Mouse (Mus musculus) right cerebral cortex, adult 2 months (tissue): ENCODE data around the gene Caln1.

Experiments
- DNase-seq, 2 experiments: peaks; one replicate each; pipeline ENCODE4 v3.0.0; 2021 to 2022; ENCODE audit warnings: low spot score in 2 of 2

Gene Caln1

DNA sequence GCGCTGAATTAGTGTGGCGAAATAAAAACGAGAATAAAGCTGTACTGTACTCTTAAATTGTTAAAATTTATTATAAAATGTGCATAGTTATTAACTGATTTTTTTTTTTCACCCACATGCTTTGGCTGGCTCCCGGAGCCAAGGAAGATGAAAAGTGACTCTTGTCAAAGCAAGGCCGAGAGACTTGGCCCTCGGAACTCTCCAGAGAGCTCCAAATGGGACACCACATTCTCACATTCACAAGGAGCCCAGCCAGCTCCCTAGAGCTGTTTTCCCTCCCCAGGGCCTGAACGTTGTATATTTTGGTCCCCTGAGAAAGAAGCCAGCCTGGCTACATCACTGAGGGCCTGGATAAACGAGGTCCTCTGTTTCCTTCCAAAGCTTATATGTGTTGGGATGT lies 25.1 kb downstream of the Caln1 start:
- no peak for DNase-seq

DNA sequence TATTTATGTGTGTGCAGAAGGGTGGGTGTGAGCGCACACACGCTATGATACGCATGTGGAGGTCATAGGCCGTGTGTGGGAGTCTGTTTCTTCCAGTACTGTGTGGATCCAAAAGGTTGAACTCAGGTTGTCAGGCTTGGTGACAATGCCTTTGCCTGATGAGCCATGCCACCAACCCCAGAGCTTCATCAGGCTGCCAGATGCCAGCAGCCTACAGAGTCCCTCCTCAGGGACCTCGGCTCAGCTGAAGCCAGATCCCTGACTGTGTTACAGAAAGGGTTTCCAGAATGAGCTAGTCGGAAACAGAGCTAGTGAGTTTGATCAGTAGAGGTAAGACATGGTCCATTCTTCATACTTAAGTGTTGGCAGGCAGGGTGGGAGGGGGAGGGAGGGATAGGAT lies 25.9 kb downstream of the Caln1 start:
- no peak for DNase-seq

GRCm38 (mm10) chr5:130400136-130400917 lies 31.1 kb downstream of the Caln1 start:
- no peak for DNase-seq

GRCm38 (mm10) chr5:130405201-130405600 lies 35.9 kb downstream of the Caln1 start:
- peak; percentile 62 to 66 for DNase-seq

DNA sequence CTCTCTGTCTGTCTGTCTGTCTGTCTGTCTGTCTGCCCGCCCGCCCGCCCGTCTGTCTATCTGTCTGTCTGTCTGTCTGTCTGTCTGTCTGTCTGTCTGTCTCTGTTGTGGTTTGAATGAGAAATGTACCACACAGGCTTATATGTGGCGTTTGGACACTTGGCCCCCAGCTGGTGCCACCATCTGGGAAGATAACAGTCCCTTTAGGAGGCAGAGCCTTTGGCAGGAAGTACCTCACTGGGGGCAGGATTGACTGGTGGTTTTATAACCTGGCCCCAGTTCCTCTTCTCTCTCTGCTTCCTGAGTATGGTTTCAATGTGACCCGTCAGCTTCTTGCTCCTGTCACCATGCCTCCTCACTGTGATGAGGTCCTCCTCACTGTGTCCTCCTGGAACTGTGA lies 40.5 kb downstream of the Caln1 start:
- no peak for DNase-seq

DNA sequence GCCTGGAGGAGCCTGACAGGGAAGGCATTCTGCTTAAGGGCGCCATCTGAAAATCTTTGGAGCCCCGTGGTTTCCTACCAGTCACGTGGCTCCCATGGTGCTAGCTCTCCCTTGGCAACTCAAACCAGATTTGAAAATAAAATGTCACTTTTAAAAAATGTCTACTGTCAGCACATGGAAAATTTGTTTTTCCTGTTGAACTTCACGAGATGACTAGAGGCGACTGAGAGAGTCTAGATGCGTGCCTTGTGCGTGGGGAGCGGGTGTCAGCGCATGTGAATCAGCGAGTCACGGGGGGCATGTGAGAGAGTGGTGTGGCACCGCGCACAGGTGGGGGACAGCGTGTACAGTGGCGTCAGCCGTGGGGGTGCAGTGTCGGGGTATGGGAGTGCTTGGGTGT lies 42.3 kb downstream of the Caln1 start:
- peak; percentile 44 to 62 for DNase-seq

GRCm38 (mm10) chr5:130447438-130447837 lies 78.2 kb downstream of the Caln1 start:
- no peak for DNase-seq

DNA sequence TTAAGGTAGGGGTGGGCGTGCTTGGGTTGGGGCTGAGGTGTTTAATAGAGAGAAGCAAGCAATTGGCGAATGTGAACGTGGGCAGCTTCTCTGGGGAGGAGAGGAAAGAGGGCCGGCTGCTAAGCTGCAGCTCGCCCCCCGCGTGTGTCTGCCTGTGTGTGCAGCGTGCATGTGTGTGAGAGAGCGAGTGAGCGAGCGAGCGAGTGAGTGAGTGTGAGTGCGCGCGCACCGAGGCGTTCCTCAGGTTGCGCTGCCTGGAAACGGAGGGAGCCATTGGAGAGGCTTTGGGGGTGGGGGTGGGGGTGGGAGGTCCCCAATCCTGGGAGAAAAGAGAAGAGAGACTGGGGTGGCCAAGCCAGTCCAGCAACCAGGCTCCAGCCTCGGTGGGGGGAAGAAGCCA lies 79.2 kb downstream of the Caln1 start:
- peak; percentile 63 to 73 for DNase-seq

- peak; percentile 68 to 75 for DNase-seq
Observed at GRCm38 (mm10) chr5:130448931-130449856, 79.9 kb downstream of the Caln1 start.

DNA sequence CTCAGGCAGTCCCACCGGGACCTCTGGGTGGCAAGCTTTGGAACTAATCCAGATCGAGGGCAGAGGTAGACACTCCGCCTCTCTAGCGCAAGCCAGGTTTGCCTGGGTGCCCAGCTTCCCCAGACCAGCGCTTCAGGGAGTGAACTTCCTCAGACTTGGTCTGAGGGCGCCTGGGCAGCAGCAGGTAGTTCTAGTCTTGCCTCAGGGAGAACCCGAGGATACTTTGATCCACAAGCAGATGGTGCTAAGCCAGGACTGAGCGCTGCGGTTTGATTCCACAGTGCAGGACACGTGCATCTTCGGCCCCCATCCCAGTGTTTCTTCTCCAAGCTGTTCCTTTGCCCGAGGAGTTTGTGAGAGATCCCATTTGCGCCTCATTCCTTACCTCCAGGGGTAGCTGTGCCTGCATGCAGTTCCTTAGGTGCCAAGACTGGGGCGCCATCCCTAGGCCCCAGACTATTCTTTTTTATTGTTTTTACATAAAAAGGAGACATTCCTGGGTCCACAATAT lies 80.8 kb downstream of the Caln1 start:
- peak; percentile 43 for DNase-seq

DNA sequence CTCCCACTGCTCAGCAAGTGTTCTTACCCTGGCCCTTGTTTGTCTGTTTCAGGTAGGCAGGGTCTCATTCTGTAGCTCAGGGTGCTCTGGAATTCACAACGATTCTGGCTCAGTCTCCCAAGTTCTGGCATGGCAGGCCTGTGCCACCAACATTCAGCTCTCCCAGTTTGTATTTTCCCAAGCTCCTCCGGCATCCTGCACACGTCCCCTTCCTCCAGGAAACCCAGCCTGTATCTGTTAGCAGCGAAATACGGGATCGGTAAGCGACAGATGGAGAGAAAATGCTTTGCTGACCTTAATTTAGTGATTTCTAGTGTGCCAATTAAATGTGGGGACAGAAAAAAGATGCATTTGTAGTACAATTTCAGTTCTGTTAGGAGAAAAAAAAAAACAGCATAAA lies 88.8 kb downstream of the Caln1 start:
- DNase-seq: no peak

DNA sequence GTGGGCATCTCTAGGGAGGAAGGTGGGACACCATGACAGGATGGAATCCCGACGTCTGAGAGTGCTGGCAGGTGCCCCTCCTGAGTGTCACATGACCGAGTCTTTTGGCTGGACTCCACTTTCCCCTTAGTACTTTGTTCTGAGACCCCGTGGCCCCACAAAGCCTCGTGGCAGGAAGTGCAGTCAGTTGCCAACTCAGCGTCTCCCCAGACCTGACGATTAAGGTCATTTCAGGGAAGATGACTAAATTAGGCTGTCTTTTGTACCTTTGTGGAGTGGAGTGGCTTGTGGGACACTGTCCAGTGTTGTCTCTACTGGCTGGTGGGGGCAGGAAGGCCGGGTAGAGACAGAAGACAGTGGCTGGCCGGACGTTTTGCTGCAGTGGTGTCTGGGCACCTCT lies 103.0 kb downstream of the Caln1 start:
- no peak for DNase-seq

- DNase-seq: no peak
Observed at GRCm38 (mm10) chr5:130474876-130475275, 105.6 kb downstream of the Caln1 start.

GRCm38 (mm10) chr5:130476741-130477140 lies 107.5 kb downstream of the Caln1 start:
- DNase-seq: no peak

DNA sequence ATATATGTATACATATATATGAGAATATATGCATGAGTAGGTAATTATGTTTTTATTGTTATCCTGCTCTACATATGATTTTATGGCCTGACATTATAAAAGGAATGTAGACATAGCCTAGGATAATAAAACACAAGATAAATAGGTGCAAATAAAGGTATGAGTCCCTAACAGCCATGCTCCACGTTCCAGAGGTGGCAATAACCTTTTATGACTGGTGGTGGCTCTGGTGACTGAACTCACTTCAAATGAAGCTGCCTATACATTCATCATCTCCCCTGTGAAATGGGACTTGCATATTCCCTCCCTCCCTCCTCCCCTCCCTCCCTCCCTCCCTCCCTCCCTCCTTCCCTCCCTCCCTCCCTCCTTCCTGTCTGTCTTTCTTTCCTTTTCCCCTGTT lies 111.0 kb downstream of the Caln1 start:
- no peak for DNase-seq

DNA sequence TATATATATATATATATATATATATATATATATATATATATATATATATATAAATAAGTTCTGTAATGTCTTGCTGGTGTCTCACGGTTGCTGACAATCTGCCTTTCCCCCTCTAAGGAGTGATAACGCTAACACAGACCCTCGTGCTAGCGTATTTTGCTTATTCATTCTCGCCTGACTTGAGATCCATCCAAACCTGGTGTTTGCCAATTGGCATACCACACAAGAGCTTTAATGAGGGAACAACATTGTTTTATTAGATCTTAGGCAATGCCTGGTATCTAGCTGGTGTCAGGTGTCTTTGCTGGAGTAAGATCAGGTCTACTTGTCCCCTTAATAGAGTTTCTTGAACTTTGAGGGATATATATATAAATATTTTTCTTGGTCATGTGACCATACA lies 122.2 kb downstream of the Caln1 start:
- no peak for DNase-seq

DNA sequence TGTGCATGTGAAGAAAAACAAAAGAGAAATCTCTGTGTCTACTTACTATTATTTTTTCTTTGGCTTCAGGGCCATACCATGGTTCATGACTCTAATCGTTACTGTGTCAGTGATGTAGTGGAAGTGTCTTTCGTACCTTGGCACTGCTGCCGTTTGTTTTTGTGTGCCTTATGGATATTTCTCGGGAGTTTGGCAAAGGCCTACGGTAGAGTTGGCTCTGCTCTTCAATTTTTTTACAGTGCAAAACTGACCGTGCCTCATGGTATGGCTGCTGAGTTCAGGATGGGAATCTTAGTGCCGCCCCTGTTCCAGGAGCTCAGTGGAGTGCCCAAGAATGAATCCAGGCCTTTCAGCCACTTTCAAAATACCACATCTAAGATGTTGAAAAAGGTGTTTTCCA lies 123.0 kb downstream of the Caln1 start:
- DNase-seq: no peak

- DNase-seq: peak; percentile 26 to 34
Observed at GRCm38 (mm10) chr5:130502541-130502940, 133.3 kb downstream of the Caln1 start.

DNA sequence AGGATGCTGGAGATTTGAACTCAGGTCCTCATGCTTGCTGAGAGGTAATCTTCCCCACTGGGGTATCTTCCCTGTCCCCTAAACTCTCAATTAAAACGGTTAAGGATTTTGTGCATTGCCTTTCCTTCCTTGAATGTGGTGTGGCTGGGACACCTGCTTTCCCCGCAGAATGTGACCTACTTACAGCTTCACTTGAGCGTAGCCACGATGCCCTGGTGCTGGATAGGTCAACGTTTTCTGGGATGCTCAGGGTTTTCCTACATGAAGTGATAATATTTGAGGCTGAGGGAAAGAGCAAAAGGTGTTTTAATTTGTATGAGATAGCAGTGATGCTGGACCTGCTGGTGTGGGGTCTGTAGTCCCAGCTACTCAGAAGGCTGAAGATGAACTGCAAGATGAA lies 135.6 kb downstream of the Caln1 start:
- DNase-seq: no peak

GRCm38 (mm10) chr5:130510516-130510915 lies 141.3 kb downstream of the Caln1 start:
- DNase-seq: no peak

- DNase-seq: no peak
Observed at GRCm38 (mm10) chr5:130515395-130515794, 146.1 kb downstream of the Caln1 start.

- no peak for DNase-seq
Observed at GRCm38 (mm10) chr5:130520527-130520926, 151.3 kb downstream of the Caln1 start.

DNA sequence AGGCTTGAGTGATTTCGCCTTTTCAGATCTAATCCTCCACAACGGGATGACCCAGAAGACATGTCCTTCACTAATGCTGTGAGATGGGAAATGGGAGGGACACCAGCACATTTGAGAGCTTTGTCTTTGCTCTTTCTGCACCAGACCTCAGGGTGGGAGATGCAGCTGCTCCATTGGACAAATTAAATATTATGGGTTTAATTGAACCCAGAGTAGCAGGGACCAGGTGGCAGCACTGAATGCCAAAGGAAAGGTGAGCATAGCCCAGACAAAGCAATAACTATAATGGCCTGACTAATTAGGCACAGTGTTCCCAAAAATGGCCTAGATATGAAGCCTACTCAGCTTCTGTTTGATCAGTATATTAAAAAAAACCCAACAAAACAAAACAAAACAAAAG lies 158.2 kb downstream of the Caln1 start:
- DNase-seq: no peak
